Mouse (Mus musculus) olfactory bulb, adult 2 months (tissue): ENCODE data around the gene Hivep2.

Experiments
- CTCF ChIP-seq: fragments of 200-500 bp; IDR thresholded peaks from 2 replicates; pipeline ENCODE4 v1.5.1; 2012; ENCODE audit warnings: low read depth, mild to moderate bottlenecking, low read length, moderate library complexity; ENCODE audit not compliant: insufficient read depth
- POLR2A ChIP-seq: fragments of 200-500 bp; IDR thresholded peaks from 2 replicates; pipeline ENCODE4 v1.6.1; 2012; ENCODE audit warnings: mild to moderate bottlenecking, low read depth, low read length, moderate library complexity; ENCODE audit not compliant: insufficient read depth

DNA sequence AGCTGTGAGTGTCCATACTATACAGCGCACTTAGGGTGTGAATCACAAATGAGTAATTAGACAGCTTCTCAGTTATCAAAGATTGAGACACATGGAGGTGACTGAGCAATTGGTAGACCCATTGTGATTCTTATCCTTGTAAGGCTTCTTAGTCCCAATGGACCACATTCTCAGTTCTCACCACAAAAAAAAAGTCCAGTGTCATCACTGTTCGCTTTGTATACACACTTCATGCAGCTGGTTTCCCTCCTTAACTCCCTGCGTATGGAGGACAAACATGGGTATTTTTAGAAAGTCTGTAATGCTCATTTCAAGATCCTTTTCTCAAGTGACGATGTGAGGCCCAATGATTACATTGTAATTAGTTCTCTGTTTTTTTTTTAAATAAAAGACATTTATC lies 226.3 kb downstream of the Hivep2 start:
- TF ChIP-seq POLR2A: no peak
- TF ChIP-seq CTCF: no peak
